Mouse (Mus musculus) bone marrow macrophage, adult 2 months (primary cell): Measurements from ENCODE around the gene Fam168b.

ENCODE experiments used
- CTCF ChIP-seq: IDR thresholded peaks from 2 replicates; pipeline ENCODE4 v1.5.1; 2012; ENCODE audit warnings: low read depth, mild to moderate bottlenecking, low read length, moderate library complexity
- POLR2A ChIP-seq: IDR thresholded peaks from 2 replicates; pipeline ENCODE4 v1.6.1; 2012; ENCODE audit warnings: mild to moderate bottlenecking, low read depth, low read length, borderline replicate concordance

DNA sequence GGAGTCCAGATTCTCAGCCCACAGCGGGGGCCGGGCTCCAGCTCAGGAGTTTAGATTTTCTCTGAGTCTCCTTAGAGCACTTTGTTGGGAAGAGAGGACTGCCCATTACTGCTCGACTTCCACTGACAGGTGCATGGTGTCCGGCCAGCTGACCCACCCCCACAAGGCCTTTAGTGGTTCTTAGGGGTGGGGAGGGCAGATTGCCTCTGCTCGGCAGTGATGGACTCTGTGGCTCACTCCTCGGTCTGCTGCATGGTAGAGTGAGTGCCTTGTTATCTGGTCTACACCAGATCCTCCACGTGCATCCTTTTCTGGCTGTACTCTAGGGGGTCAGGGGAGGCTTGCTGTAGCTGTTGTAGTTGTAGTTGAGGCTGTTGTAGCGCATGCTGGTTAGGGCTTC lies 25.5 kb upstream of the Fam168b start:
- TF ChIP-seq CTCF (no peak), POLR2A (no peak)
